Mouse (Mus musculus) gastrocnemius, postnatal 14 days (tissue): ENCODE data around the gene Cyba. TPM values are rescaled to one million over a fixed set of nuclear protein-coding genes. Genes with fewer than 3 reads are reported as not detected.

ENCODE experiments used
- DNase-seq: peaks from one replicate; pipeline ENCODE4 v3.0.0; 2021; ENCODE audit warnings: mixed read lengths
- intact Hi-C: fragments of 180-260 bp; cut with DNase I; formaldehyde crosslinking; loops from one replicate; pipeline ENCODE4 v1.15.1; 2025; ENCODE audit warnings: low total_unique reads
- total RNA-seq, 2 experiments: library from RNA; stranded (reverse); gene quantifications; 2 replicates each; pipeline ENCODE4 v1.2.3; 2021

Cyba gene
- total RNA-seq, 2 experiments from 2014 or later = 15.3 to 18.6 TPM

- DNase-seq = no peak
- intact Hi-C loops = no loop called here
Measured at GRCm38 (mm10) chr8:122457171-122457570, 24.4 kb upstream of the Cyba start.

GRCm38 (mm10) chr8:122454409-122454808, 21.7 kb upstream of the Cyba start:
- intact Hi-C loops = no loop called here
- no peak for DNase-seq

GRCm38 (mm10) chr8:122452154-122452553, 19.4 kb upstream of the Cyba start:
- intact Hi-C loops = no loop called here
- DNase-seq = peak; percentile 18

DNA sequence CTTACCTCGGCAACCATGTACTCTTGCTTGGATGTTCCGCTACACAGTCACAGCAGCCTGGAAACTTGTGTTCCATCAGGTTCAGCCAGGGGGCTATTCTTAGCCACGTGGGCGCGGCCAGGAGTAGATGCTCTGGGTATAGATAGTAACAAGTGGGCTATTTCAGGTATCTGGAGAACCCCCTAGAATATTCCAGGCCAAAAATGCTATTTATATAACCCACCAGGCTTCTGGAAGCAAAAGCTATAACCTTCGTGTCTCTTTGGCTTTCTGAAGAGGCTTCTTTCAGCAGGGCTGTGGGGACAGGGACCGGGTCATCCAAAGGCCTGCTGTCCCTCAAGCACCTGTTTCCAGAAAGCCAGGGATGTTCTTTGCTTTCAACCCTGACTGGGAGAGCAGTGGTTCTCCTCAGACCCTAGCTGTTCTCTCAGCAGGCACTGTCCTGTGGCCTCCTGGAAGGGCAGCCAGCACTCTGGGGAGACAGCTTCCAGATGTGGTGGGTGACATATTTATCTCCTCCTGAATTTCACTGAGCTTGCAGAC, 18.5 kb upstream of the Cyba start:
- intact Hi-C loops = no loop called here
- peak; percentile 23 for DNase-seq

- DNase-seq = no peak
- intact Hi-C loops = no loop called here
Measured at GRCm38 (mm10) chr8:122445203-122445602, 12.5 kb upstream of the Cyba start.

DNA sequence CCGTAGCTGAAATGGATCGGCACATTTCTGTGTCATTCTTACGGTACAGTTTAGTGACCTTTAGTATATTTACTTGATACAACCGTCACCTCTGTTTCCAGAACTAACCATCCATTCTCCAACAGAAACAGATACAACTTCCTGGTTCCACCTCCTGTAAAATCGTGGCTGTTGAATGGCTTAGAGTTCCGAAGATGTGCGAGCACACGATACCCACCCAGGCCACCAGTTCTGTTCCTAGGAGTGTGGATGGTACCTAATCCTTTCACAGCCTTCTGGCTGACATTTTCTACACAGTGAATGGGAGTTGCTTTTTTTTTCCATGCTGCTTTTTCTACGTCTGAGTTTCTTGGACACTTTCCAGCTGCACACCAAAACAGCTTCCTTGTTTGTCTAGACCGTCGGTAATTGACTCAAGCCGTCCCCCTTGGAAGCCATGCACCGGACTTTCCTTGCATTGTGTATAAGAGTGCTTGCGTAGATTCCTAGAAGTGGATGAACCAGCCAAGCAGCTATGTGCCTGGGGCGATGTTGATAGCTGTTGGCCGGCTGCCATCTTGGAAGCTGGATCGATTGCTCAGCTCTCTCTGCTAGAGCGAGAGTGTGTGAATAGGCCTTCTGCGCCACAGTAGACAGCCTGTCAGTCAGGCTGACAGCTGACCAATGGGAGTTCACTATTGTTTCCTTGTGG, 11.5 kb upstream of the Cyba start:
- peak; percentile 85 for DNase-seq
- intact Hi-C loops = no loop called here

DNA sequence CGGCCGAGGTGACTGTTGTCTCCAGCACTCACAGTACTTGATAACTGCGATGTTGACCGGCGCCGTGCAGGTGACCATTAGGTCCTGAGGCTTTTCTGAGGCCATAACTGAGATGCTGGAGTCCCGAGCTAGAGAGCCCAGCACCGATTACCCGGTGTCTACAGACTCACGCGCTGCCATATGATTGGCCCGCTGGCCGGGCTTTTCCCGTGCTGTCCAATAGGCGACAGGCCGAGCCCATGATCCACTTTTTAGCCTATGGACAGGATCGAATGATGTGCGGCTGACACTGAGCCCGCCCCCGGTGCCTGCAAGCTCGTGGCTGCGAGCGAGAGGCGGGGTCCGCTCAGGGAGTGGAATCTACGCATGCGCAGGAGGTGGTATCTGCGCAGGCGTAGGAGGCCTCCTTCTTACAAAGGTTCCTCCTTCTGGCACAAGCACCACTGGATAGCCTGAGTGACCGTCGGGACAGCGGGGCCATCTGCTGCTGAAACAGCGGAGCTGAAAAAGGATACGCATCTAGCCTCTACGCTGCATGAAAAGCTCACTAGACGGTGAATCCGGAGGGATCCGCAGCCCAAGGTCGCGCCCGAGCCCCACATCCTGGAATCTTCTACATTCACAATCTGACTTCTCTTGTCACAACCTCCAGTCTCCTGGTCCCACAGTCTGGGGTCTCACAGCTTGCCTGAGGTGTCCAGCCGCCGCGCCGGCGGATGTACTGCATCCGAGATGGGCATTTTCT, 10.7 kb upstream of the Cyba start, which contains the start of gene Mvd:
TSS of gene Mvd (minus strand) at position 161 of the 745 bp plus-strand sequence.
- intact Hi-C loops = no loop called here
- peak; percentile 99 for DNase-seq

- DNase-seq = no peak
- intact Hi-C loops = no loop called here
Measured at GRCm38 (mm10) chr8:122442781-122443180, 10.1 kb upstream of the Cyba start.

- intact Hi-C loops = no loop called here
- no peak for DNase-seq
Measured at GRCm38 (mm10) chr8:122442356-122442755, 9.6 kb upstream of the Cyba start.

DNA sequence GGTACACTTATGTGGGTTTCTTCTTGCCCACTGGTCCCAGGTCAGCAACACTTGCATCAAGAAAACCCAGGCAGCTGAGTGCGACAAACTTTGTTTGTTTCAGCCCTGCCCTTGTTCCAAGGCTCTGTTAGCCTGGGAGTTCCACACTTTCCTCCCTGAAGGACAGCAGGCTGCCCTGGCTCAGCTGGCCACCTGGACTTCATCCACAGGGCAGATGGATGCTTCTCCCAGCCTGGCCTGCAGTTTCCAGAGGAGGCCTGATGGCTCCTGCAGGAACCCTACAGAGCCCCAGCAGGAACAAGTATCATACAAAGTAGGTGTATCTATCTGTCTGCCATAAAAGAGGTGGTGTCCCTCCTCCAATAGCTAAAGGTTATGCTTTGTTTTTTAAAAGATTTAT, 8.6 kb upstream of the Cyba start:
- intact Hi-C loops = no loop called here

DNA sequence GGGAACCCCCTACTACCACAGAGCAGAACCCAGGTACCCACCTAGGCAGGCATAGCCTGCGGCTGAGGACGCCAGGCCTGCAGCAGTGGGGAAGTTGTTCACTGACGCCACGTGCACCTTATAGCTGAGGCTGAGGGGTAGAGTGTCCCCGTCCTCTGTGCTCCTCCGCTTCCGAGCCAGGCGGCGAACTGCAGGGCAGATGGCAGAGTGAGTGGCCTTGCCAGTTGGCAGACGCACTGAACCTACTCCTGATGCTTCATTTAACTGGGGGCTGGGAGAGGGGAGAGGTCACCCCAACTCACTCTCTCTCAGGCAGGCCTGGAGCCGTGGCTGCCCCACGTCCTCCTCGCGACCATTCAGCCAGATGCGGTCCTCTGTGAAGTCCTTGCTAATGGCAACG, 6.6 kb upstream of the Cyba start:
- DNase-seq = no peak
- intact Hi-C loops = loop anchor here (10.0 kb wide), 1 partner anchor 165 kb away; no protein-coding TSS in a partner anchor

More for the DNA sequence above, 8.6 kb upstream of the Cyba start:
- DNase-seq = no peak

GRCm38 (mm10) chr8:122437708-122438331, 5.1 kb upstream of the Cyba start:
- DNase-seq = no peak
- intact Hi-C loops = loop anchor here (10.0 kb wide), 1 partner anchor 163 kb away; no protein-coding TSS in a partner anchor

GRCm38 (mm10) chr8:122436586-122437125, 3.9 kb upstream of the Cyba start:
- intact Hi-C loops = loop anchor here (10.0 kb wide), 1 partner anchor 162 kb away; no protein-coding TSS in a partner anchor
- DNase-seq = no peak

- intact Hi-C loops = loop anchor here (10.0 kb wide), 1 partner anchor 161 kb away; no protein-coding TSS in a partner anchor
- no peak for DNase-seq
Measured at GRCm38 (mm10) chr8:122436146-122436545, 3.4 kb upstream of the Cyba start.

- intact Hi-C loops = loop anchor here (10.0 kb wide), 1 partner anchor 161 kb away; no protein-coding TSS in a partner anchor
- DNase-seq = no peak
Measured at GRCm38 (mm10) chr8:122435375-122435774, 2.6 kb upstream of the Cyba start.

DNA sequence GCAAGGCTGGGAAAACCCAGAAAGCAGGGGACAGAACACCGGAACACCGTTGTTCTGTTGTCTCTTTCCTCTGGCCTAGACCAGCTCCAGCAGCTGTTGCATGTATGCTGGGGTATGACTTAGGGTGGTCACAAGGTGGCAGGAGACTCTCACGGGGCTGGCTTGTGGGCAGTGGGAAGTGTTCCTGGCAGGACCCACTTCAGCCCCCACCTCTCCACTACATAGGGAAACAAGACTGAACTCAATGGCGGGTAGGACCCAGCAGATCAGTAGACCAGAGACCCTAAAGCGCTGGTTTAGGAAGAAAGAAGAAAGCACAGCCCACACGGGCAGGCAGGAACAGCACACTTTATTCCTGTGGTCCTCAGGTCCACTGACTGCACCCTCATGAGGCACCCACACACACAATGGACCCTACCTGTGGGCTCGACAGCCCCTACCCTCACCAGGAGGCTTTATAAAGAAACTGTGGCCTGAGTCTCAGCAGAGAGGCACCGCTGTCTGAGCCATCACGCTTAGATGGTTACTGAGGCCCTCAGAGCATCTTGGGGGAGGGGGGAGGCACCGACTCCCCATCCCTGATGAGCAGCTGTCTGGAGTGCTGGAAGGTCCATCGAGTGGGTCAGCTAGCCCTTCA, 657 bp upstream of the Cyba start:
- intact Hi-C loops = loop anchor here (10.0 kb wide), 1 partner anchor 159 kb away; no protein-coding TSS in a partner anchor

GRCm38 (mm10) chr8:122431694-122432442, 862 bp downstream of the Cyba start:
- intact Hi-C loops = loop anchor here (10.0 kb wide), 1 partner anchor 157 kb away; no protein-coding TSS in a partner anchor
- no peak for DNase-seq

More for the DNA sequence above, 657 bp upstream of the Cyba start:
- DNase-seq = no peak

DNA sequence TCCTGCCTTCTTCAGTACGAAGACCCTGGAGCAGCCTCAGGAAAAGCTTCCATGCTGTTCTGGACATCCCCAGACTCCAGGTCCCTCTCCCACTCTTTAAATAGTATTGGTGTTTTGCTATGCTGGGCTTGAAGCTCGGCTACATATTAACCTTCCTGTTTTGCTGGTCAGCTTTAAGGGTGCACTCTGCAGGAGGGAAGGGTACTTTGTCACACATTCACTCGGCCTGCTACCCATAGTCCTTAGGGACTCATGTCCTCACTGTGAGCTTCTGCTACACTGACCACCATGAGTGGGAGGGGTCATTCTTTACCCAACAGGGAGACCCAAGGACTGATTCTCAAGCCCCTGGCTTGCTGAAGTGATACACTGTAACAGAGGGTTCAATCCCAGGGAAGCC, 2.1 kb downstream of the Cyba start:
- intact Hi-C loops = loop anchor here (10.0 kb wide), 1 partner anchor 156 kb away; no protein-coding TSS in a partner anchor
- no peak for DNase-seq
